Mouse (Mus musculus): ENCODE measurements around the gene Gcc1. TPM values are rescaled to one million over a fixed set of nuclear protein-coding genes. Genes with fewer than 3 reads are reported as not detected.

Gcc1 gene
- polyA plus RNA-seq, 1 experiment, result 4.3 TPM

DNA sequence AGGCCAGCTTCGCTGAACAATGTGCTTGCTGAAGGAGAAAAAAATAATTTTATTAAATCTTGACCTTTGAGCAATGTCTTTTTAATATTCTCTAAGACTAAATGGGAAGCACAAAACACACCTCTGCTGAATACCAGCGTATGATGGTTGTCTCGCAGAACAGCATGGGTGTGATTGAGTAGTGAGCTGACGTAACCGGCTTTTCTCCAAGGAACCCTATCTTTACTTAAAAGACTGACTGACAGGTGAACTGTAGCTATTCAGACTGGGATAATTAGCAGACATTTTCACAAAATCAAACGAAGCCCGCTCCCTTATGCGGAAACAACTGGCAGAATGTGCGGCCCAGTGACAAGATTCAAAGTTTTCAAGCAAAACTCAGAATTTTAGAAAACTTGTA lies 60.6 kb downstream of the Gcc1 start:
- no peak overlapping the region for H3K4me3 ChIP-seq (replicated peaks)
- H3K9me3 ChIP-seq, result no peaks in the 10 kb centered on the region
- no peaks in the 10 kb centered on the region for H3K27me3 ChIP-seq (replicated peaks)
- H3K4me1 ChIP-seq, result no peaks in the 10 kb centered on the region
- TF ChIP-seq FLI1 (IDR thresholded peaks at IDR 0.05; ENCODE audit: low read length) (no peak), GATA1 (IDR thresholded peaks at IDR 0.05; ENCODE audit: borderline replicate concordance, low read length) (no peak)
- H3K36me3 ChIP-seq (replicated peaks; ENCODE audit: low read length), result no peaks in the 10 kb centered on the region

Other genes starting within 250 kb of the Gcc1 start
- 6.0 and 7.4 TPM in 2 replicates for gene Zfp800, start 30.4 kb downstream of the Gcc1 start, polyA plus RNA-seq (2012; ENCODE audit: insufficient read depth, low replicate concordance)
- 1,048 and 3,100 TPM in 2 replicates for gene Arf5, start 4.8 kb downstream of the Gcc1 start, polyA plus RNA-seq (2012; ENCODE audit: insufficient read depth, low replicate concordance)
- not detected in 2 replicates for gene Fscn3, start 601 bp downstream of the Gcc1 start, polyA plus RNA-seq (2012; ENCODE audit: insufficient read depth, low replicate concordance)
- not detected in 2 replicates for gene Pax4, start 21.0 kb upstream of the Gcc1 start, polyA plus RNA-seq (2012; ENCODE audit: insufficient read depth, low replicate concordance)
- gene Snd1, start 46.7 kb upstream of the Gcc1 start, polyA plus RNA-seq (2012; ENCODE audit: insufficient read depth, low replicate concordance), result 57.6 and 60.4 TPM in 2 replicates